Mouse (Mus musculus) kidney, adult 2 months (tissue): Measurements from ENCODE around the gene Trpm3.

Source experiments
- CTCF ChIP-seq: fragments of 200-500 bp; conservative IDR thresholded peaks from 2 replicates; pipeline ENCODE4 v1.5.1; 2011; ENCODE audit warnings: low read depth, mild to moderate bottlenecking, control low read depth, low read length, moderate library complexity, mixed read lengths; ENCODE audit not compliant: insufficient read depth, insufficient read length
- POLR2A ChIP-seq: fragments of 200-500 bp; IDR thresholded peaks from one replicate; pipeline ENCODE4 v1.6.1; 2011; ENCODE audit warnings: low read depth, low read length, control low read depth

GRCm38 (mm10) chr19:22800471-22800870 lies 661.6 kb downstream of the Trpm3 start:
- TF ChIP-seq POLR2A (no peak), CTCF (no peak)
